Mouse (Mus musculus) CH12.LX (cell line): Measurements from ENCODE around the gene Xpr1. TPM values are rescaled to one million over a fixed set of nuclear protein-coding genes. Genes with fewer than 3 reads are reported as not detected.

Experiments
- DNase-seq: peaks from one replicate; pipeline ENCODE4 v3.0.0-alpha.2; 2013; ENCODE audit errors: extremely low read depth
- H3K27ac ChIP-seq: 2 replicates; pipeline ENCODE4 v1.5.1; 2012; ENCODE audit warnings: low read depth, mild to moderate bottlenecking, control low read depth, moderate library complexity; ENCODE audit not compliant: insufficient read depth
- H3K27me3 ChIP-seq: replicated peaks from 2 replicates; pipeline ENCODE3; 2012; ENCODE audit warnings: inconsistent platforms
- H3K36me3 ChIP-seq, 2 experiments: replicated peaks in 1 of 2; 2 replicates each; pipeline versions ENCODE3 to v1.6.1; 2012; ENCODE audit warnings: inconsistent platforms in 1 of 2, low read length in 1 of 2, mild to moderate bottlenecking in 1 of 2, mixed read lengths in 1 of 2, moderate library complexity in 1 of 2; ENCODE audit not compliant: control insufficient read depth in 1 of 2, insufficient read depth in 1 of 2
- H3K4me1 ChIP-seq, 2 experiments: 2 replicates each; pipeline ENCODE4 v1.6.1; 2012; ENCODE audit warnings: inconsistent platforms in 1 of 2, moderate library complexity in 1 of 2; ENCODE audit not compliant: insufficient read depth in 2 of 2, control insufficient read depth in 1 of 2
- H3K4me2 ChIP-seq: 2 replicates; pipeline ENCODE4 v1.6.1; 2012; ENCODE audit warnings: low read depth, mild to moderate bottlenecking, control low read depth; ENCODE audit not compliant: poor library complexity, insufficient read depth, severe bottlenecking
- H3K4me3 ChIP-seq, 3 experiments: fragments of 150-350 bp in 1 of 3; sonication (generic) in 1 of 3; replicated peaks in 1 of 3; 2 replicates each; pipeline versions ENCODE3 to v1.5.1; 2011 to 2012; ENCODE audit warnings: low read depth in 2 of 3, low read length in 2 of 3, mild to moderate bottlenecking in 2 of 3, moderate library complexity in 2 of 3, control low read depth in 1 of 3, improper control_type of control experiment in 1 of 3, inconsistent platforms in 1 of 3, mixed read lengths in 1 of 3; ENCODE audit not compliant: poor library complexity in 1 of 3
- H3K79me2 ChIP-seq: replicated peaks from 2 replicates; pipeline ENCODE4 v1.6.1; 2012; ENCODE audit warnings: mild to moderate bottlenecking, moderate library complexity; ENCODE audit not compliant: control insufficient read depth, poor library complexity, insufficient read depth, severe bottlenecking; ENCODE audit errors: extremely low read depth
- H3K9ac ChIP-seq: 2 replicates; pipeline ENCODE4 v1.6.1; 2012; ENCODE audit warnings: low read depth, mild to moderate bottlenecking, control low read depth, moderate library complexity; ENCODE audit not compliant: insufficient read depth
- H3K9me3 ChIP-seq: replicated peaks from 2 replicates; pipeline ENCODE3; 2012; ENCODE audit warnings: low read length, inconsistent platforms, mixed read lengths
- BHLHE40 ChIP-seq: IDR thresholded peaks from 2 replicates; pipeline ENCODE4 v1.6.1; 2011; ENCODE audit warnings: mild to moderate bottlenecking, low read depth, low read length, improper control_type of control experiment
- CHD1 ChIP-seq: IDR thresholded peaks from 2 replicates; pipeline ENCODE4 v1.6.1; 2012; ENCODE audit warnings: low read depth, low read length, improper control_type of control experiment, inconsistent platforms
- CHD2 ChIP-seq: IDR thresholded peaks from 2 replicates; pipeline ENCODE4 v1.6.1; 2011; ENCODE audit warnings: low read length, improper control_type of control experiment
- CTCF ChIP-seq, 2 experiments: IDR thresholded peaks in 1 of 2; conservative IDR thresholded peaks in 1 of 2; 2 replicates each; pipeline ENCODE4 v1.5.1; 2011 to 2012; ENCODE audit warnings: low read depth in 2 of 2, low read length in 2 of 2, improper control_type of control experiment in 1 of 2, inconsistent platforms in 1 of 2, mild to moderate bottlenecking in 1 of 2, moderate library complexity in 1 of 2
- E2F4 ChIP-seq: IDR thresholded peaks from 2 replicates; pipeline ENCODE4 v1.6.1; 2011; ENCODE audit warnings: low read depth, low read length, improper control_type of control experiment; ENCODE audit not compliant: insufficient replicate concordance
- ELF1 ChIP-seq: IDR thresholded peaks from 2 replicates; pipeline ENCODE4 v1.6.1; 2014; ENCODE audit warnings: low read depth, mild to moderate bottlenecking, inconsistent platforms, low read length, improper control_type of control experiment
- ETS1 ChIP-seq: conservative IDR thresholded peaks from 2 replicates; pipeline ENCODE4 v1.6.1; 2012; ENCODE audit warnings: low read depth, mild to moderate bottlenecking, inconsistent platforms, low read length, improper control_type of control experiment, moderate library complexity
- GABPA ChIP-seq: IDR thresholded peaks from 2 replicates; pipeline ENCODE4 v1.6.1; 2012; ENCODE audit warnings: low read depth, low read length, improper control_type of control experiment, inconsistent platforms; ENCODE audit not compliant: insufficient replicate concordance
- HCFC1 ChIP-seq: IDR thresholded peaks from 2 replicates; pipeline ENCODE4 v1.6.1; 2012; ENCODE audit warnings: low read depth, mild to moderate bottlenecking, inconsistent platforms, low read length, improper control_type of control experiment
- IRF4 ChIP-seq: IDR thresholded peaks from 2 replicates; pipeline ENCODE4 v1.6.1; 2014; ENCODE audit warnings: low read depth, mild to moderate bottlenecking, inconsistent platforms, low read length, improper control_type of control experiment
- MAFK ChIP-seq: IDR thresholded peaks from 2 replicates; pipeline ENCODE4 v1.6.1; 2011; ENCODE audit warnings: low read length, improper control_type of control experiment; ENCODE audit not compliant: insufficient replicate concordance
- MAX ChIP-seq: IDR thresholded peaks from 2 replicates; pipeline ENCODE4 v1.6.1; 2011; ENCODE audit warnings: low read length, improper control_type of control experiment
- MAZ ChIP-seq: IDR thresholded peaks from 2 replicates; pipeline ENCODE4 v1.6.1; 2012; ENCODE audit warnings: low read depth, mild to moderate bottlenecking, inconsistent platforms, low read length, improper control_type of control experiment, moderate library complexity
- MEF2A ChIP-seq: IDR thresholded peaks from 2 replicates; pipeline ENCODE4 v1.6.1; 2014; ENCODE audit warnings: low read depth, mild to moderate bottlenecking, inconsistent platforms, low read length, improper control_type of control experiment, borderline replicate concordance
- MXI1 ChIP-seq: IDR thresholded peaks from 2 replicates; pipeline ENCODE4 v1.6.1; 2011; ENCODE audit warnings: mild to moderate bottlenecking, low read depth, low read length, improper control_type of control experiment
- POLR2A ChIP-seq: IDR thresholded peaks from 2 replicates; pipeline ENCODE4 v1.6.1; 2011; ENCODE audit warnings: low read depth, mild to moderate bottlenecking, improper control_type of control experiment, low read length
- POLR2AphosphoS2 ChIP-seq: IDR thresholded peaks from 2 replicates; pipeline ENCODE4 v1.6.1; 2011; ENCODE audit warnings: low read depth, low read length, improper control_type of control experiment
- SMC3 ChIP-seq: IDR thresholded peaks from 2 replicates; pipeline ENCODE4 v1.6.1; 2011; ENCODE audit warnings: low read depth, low read length, improper control_type of control experiment
- TBP ChIP-seq: conservative IDR thresholded peaks from 2 replicates; pipeline ENCODE4 v1.6.1; 2011; ENCODE audit warnings: low read depth, low read length, improper control_type of control experiment
- ZC3H11A ChIP-seq: IDR thresholded peaks from 2 replicates; pipeline ENCODE4 v1.6.1; 2012; ENCODE audit warnings: low read depth, mild to moderate bottlenecking, inconsistent platforms, low read length, improper control_type of control experiment
- ZKSCAN1 ChIP-seq: IDR thresholded peaks from 2 replicates; pipeline ENCODE4 v1.6.1; 2012; ENCODE audit warnings: low read depth, inconsistent platforms, low read length, improper control_type of control experiment, borderline replicate concordance
- ZMIZ1 ChIP-seq: IDR thresholded peaks from 2 replicates; pipeline ENCODE4 v1.6.1; 2012; ENCODE audit warnings: low read depth, mild to moderate bottlenecking, inconsistent platforms, low read length, improper control_type of control experiment
- dilution Hi-C: fragments of 300-500 bp; cut with MboI; formaldehyde crosslinking; loops from 2 replicates; pipeline ENCODE4 v1.14.3; 2020; ENCODE audit warnings: low sequenced_read_pairs; ENCODE audit not compliant: extremely low pct_unique_long_range_greater_than_20kb, extremely low pct_ligation_motif_present
- in situ Hi-C: fragments of 300-500 bp; cut with MboI; formaldehyde crosslinking; loops from 3 replicates; pipeline ENCODE4 v1.14.3; 2019; ENCODE audit warnings: low sequenced_read_pairs, low pct_ligation_motif_present, low pct_unique_long_range_greater_than_20kb, mixed read lengths
- polyA plus RNA-seq: library from polyadenylated mRNA; unstranded; fragments of >175 nt; gene quantifications from 2 replicates; pipeline ENCODE4 v1.2.1, GENCODE M21; 2012; ENCODE audit warnings: low read depth; ENCODE audit not compliant: insufficient read length
- total RNA-seq, 2 experiments: library from RNA; depleted of rRNA; stranded (reverse); fragments of 300-350 nt in 1 of 2; fragments of >200 nt in 1 of 2; gene quantifications; 2 replicates each; pipeline ENCODE4 v1.2.3; 2012 to 2014

Gene Xpr1
- total and polyA plus RNA-seq, 3 experiments, result 7.7 to 13.1 (median 9.6) TPM

GRCm38 (mm10) chr1:155348491-155348890 lies 68.7 kb downstream of the Xpr1 start:
- H3K36me3 ChIP-seq, result peaks cover 0 to 5% of the 10 kb centered on the region in 2 experiments
- dilution Hi-C loops, result no loop called here
- no peaks in the 10 kb centered on the region for H3K79me2 ChIP-seq
- H3K9ac ChIP-seq, result no peak overlapping the region
- no peaks in the 10 kb centered on the region for H3K9me3 ChIP-seq
- in situ Hi-C loops, result no loop called here
- no peak overlapping the region for H3K4me2 ChIP-seq
- no peaks in the 10 kb centered on the region for H3K4me1 ChIP-seq
- no peaks in the 10 kb centered on the region for H3K27me3 ChIP-seq
- TF ChIP-seq TBP (no peak), GABPA (no peak), MXI1 (no peak), MEF2A (no peak), BHLHE40 (no peak), ELF1 (no peak), MAX (no peak), HCFC1 (no peak), CHD2 (no peak), MAZ (no peak), ZKSCAN1 (no peak), POLR2AphosphoS2 (no peak), CTCF (conservative IDR thresholded peaks at IDR 0.05 in 1 of 2, IDR thresholded peaks at IDR 0.05 in 1 of 2; ENCODE audit: low read depth in 2 of 2, low read length in 2 of 2) (no peak), SMC3 (no peak)
- no peak overlapping the region for H3K4me3 ChIP-seq
- no peak for DNase-seq
- no peak overlapping the region for H3K27ac ChIP-seq

- Histone ChIP-seq H3K79me2 (no peaks in the 10 kb centered on the region), H3K4me2 (no peak overlapping the region), H3K4me1 (no peaks in the 10 kb centered on the region), H3K9me3 (no peaks in the 10 kb centered on the region), H3K27ac (no peak overlapping the region), H3K4me3 (no peak overlapping the region), H3K9ac (no peak overlapping the region), H3K36me3 (peaks cover 0 to 5% of the 10 kb centered on the region in 2 experiments), H3K27me3 (no peaks in the 10 kb centered on the region)
- in situ Hi-C loops (no loop called here), dilution Hi-C loops (no loop called here)
- TF ChIP-seq ZKSCAN1 (no peak), CHD2 (no peak), ZC3H11A (no peak), IRF4 (no peak), E2F4 (no peak), ZMIZ1 (no peak), ETS1 (no peak), MAFK (no peak), POLR2A (no peak), CHD1 (no peak)
- no peak for DNase-seq
Measured at GRCm38 (mm10) chr1:155347339-155347738, 69.9 kb downstream of the Xpr1 start.
